Mouse (Mus musculus): ENCODE data around the gene Mre11a.
A peak's percentile ranks its signal among the peaks of the same experiment; 100 is the strongest.

The Mre11a gene

GRCm38 (mm10) chr9:14784039-14785002 lies at the start of gene Mre11a, which contains the start of gene Ankrd49:
Mre11a (plus strand) TSS chr9:14784654.
Ankrd49 (minus strand) TSS chr9:14784856.
- DNase-seq (ENCODE audit: low spot score): peak; percentile 90

DNA sequence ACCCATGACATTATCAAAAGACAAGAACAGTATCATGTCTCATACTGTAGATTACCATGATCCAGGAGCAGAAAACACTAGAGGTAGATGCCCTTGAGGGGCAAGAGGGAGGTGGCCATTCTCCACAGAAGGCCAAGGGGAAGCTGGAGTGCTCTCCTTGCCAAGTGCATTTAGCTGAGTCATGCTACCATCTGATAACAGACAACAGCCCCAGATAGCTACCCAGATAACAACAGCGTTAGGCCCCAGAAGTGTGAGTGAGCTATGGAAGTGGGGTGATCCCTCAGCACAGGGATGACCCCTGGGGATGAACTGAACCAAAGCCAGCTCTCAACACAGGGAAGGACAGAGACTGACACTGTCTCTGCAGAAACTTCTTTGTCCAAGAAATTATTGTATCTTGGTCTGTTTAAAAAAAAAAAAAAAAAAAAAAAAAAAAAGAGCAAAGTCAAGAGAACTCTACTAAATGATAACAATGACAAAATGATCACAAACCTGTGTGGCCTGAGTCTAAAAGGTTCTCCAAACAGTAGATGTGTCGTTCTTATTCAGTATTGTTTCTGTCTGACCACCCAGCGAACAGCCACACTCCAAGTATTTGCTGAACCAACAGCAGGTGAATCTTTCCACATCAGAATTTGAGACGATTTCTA lies 44.8 kb upstream of the Mre11a start:
- DNase-seq (ENCODE audit: low spot score): no peak

DNA sequence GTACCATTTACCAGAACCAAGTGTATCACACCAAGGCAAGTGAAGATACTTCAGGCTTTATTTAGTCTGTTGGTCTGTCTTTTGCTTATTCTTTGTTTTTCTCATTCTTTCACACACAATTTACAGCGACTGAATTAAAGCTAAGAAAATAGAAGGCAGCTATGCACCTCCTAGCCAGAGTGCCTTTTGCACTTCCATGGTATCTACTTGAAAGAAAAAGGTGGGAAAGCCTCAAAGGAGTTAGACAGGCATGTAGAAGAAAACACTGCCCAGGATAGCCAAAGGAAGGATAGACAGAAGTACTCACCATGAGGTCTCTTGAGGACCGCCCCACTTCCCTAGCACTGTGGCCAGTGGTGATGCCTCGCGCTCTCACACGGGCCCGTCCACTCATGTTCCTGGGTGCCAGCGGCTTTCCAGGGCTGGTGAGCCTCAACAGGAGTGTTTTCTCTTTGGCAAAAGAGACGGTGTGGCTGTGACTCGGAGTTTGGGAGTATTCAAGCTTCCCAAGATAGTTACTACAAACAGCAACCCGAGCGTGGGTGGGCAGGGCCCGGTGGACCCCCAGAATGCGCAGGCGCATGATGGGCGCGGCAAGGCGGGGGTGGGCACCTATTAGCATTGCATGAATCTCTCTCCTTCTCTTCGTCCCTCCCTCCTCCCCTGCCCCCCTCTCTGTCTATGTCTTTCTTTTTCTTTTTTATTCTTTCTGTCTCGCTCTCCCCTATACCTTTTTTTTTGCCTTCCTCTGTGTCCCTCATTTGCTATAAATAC lies 44.1 kb upstream of the Mre11a start, which contains the start of gene Piwil4:
TSS of gene Piwil4 (minus strand) at position 583 of the 774 bp plus-strand sequence.
- no peak for DNase-seq (ENCODE audit: low spot score)

- DNase-seq (ENCODE audit: low spot score): no peak
These were observed 33.5 kb upstream of the Mre11a start for GRCm38 (mm10) chr9:14750901-14751502.

DNA sequence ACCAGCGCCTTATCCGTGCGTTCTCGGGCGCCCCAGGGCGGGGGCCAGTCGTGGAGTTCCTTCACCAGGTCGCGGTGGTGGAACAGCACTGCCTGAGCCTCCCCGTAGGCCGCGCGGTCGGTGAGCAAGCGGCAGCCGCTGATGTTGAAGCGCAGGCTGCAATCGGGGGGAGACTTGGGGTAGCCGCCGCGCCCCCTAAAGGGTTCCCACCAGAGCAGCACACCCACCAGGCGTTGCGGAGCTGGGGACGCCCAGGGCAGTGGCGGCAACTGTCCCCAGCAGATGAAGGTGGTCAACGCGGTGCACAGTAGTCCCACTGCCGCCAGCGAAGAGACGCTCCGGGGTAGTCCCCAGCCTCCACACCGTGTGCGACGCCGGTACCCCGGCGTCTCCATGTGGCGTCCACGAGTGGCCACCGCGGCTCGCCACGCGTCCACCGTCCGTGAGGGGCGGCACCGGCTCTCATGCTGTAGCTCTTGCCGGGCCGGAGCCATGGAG lies 32.9 kb upstream of the Mre11a start:
- no peak for DNase-seq (ENCODE audit: low spot score)

DNA sequence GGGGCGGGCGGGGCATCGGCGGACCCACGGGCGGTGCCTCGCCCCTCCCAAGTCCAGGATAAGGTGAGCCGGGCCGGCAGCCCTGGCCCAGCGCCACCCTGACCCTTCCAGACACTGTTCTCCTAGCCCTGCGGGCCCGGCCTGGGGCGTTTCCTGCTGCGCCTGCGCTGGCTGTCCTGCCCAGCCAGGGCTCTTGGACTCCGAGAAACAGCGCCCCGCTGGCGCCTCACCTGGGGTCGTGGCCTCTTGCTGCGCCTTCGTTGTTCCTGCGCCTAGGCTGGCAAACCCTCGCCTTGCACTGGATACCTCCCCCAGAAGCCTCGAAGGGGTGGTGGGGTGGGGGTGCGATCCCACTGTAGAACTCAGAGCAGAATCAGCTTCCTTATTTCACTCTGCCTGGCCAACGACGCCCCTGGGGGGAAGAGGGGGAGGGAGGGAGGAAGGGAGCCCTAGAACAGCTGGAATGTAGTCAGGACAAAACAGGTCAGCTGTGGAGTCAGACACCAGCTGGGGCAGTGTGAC lies 32.4 kb upstream of the Mre11a start, which contains the start of gene Fut4:
TSS of gene Fut4 (minus strand) at position 393 of the 522 bp plus-strand sequence.
- no peak for DNase-seq (ENCODE audit: low spot score)

DNA sequence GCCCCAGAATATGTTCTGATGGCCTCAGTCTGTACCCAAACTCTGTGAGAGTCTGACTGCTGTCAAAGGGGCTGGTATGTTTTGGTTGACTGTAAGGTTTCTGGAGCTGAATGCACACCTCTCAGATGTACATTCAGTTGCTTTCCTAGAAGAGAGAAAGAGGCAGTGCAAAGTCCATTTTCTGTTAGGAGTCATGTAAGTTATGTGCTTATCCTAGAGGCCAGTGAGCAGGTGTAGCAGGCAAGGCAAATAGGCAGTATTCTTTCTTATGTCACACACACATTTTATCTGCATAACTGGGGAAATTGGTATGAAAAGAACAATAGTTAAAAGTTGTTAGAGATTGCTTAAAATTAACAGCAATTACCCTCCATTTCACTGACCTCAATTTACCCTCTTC lies 30.5 kb upstream of the Mre11a start:
- DNase-seq (ENCODE audit: low spot score): no peak

DNA sequence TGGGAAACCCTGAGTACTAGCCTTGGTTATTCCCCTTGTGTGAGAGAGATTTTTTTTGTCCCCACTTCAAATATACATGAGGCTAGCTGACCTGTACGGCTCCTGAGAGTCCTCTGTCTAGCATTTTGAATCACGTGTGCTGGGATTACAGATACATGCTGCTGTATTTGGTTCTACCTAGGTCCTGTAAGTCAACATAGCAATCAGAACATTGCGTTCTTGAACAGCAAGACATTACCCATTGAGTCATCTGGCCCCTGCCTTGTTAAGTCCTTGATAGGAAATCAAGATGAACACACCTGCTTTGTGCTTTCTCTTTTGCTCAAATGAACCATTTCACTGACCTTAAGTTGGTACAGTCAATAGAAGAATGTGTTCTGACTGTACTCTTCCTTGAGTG lies 30.0 kb upstream of the Mre11a start:
- DNase-seq (ENCODE audit: low spot score): no peak

GRCm38 (mm10) chr9:14758590-14758989 lies 25.9 kb upstream of the Mre11a start:
- no peak for DNase-seq (ENCODE audit: low spot score)

DNA sequence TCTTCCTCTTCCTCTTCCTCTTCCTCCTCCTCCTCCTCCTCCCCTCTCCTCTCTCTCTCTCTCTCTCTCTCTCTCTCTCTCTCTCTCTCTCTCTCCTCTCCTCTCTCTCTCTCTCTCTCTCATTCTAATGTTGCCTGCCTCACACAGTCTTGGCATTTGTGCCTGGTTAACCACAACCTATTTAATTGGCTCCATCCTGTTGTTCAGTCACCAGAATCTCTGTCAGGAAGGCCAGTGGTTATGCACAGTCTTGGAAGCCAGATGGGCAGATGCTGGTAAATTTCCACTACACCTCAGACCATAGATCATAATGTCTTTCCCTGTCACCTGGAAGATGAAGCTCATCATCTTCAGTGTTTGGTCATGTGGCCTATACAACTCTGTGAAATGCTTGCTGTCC lies 25.2 kb upstream of the Mre11a start:
- DNase-seq (ENCODE audit: low spot score): no peak

- DNase-seq (ENCODE audit: low spot score): no peak
These were observed 19.7 kb upstream of the Mre11a start for GRCm38 (mm10) chr9:14764765-14765164.

- DNase-seq (ENCODE audit: low spot score): no peak
These were observed 14.6 kb upstream of the Mre11a start for GRCm38 (mm10) chr9:14769811-14770210.

GRCm38 (mm10) chr9:14770803-14771471 lies 13.5 kb upstream of the Mre11a start, which contains the start of gene 1700012B09Rik:
1700012B09Rik (minus strand) TSS chr9:14771030.
- no peak for DNase-seq (ENCODE audit: low spot score)

DNA sequence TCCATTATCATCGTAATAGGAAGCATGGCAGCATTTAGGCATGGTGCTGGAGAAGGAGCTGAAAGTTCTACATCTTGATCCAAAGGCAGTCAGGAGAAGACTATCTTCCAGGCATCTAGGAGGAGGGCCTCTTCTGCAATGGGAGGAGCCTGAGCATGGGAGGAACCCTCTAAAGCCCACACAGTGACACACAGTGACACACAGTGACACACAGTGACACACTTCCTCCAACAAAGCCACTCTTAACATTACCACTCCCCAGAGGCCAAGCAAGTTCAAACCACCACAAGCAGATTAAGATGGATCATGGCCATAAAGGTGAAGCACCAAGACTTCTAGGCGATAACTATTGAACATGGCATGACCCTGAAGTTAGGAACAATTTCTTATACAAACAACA lies 12.4 kb upstream of the Mre11a start:
- no peak for DNase-seq (ENCODE audit: low spot score)

DNA sequence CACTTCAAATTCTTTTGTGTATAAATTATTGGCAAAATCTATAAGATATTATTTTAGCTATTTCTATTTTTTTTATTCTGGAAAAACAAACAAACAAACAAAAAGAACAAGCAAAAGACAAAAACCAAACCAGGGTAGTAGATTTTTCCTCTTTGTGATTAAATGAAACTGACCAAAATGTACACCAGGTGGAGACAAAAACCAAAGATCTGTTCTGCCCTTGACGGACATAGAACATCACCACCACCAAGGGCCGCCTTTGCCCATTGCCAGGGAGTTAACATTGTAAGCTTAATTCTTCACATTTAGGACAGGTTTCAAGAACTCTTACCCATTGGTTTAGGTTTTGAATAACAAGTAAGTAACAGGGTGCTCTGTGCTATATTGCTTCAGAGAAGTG lies 10.6 kb upstream of the Mre11a start:
- no peak for DNase-seq (ENCODE audit: low spot score)

- no peak for DNase-seq (ENCODE audit: low spot score)
These were observed 6.1 kb upstream of the Mre11a start for GRCm38 (mm10) chr9:14778341-14778740.

DNA sequence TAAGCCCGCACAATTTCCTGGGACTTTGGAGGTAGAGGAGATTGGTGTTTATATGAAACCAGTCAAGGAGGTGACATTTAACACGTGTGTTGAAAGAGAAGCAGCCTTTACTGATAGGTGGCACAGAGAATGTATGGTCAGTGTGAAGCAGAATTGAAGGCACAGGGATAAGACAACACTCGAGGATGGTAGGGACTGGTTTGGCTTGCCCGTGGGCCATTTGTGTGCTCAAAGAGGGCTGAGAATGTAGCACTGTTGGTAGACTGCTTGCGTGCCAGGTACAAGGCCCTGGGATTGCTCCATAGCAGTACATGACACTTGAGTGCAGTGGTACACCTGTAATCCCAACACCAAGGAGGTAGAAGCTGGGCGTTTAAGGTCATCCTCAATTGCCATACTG lies 2.9 kb downstream of the Mre11a start:
- no peak for DNase-seq (ENCODE audit: low spot score)

- no peak for DNase-seq (ENCODE audit: low spot score)
These were observed 21.3 kb downstream of the Mre11a start for GRCm38 (mm10) chr9:14805714-14806113.

DNA sequence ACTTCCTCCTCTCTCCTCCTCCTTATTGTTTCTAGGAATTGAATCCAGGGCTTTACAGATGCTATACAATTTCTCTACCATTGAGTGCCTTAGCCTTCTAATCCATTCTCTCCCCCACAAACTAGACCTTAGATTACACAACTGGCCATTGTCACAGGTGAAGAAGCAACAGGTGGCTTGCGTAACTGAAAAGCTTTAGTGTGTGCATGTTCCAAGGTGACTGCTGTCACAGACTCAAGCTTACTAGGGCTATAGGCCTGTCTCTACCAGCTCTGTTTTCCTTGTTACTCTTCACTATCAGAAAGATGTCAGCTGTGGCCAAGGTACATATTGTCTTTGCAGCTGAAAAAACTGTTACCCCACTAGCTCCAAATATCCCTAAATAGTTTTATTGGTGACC lies 22.3 kb downstream of the Mre11a start:
- no peak for DNase-seq (ENCODE audit: low spot score)

DNA sequence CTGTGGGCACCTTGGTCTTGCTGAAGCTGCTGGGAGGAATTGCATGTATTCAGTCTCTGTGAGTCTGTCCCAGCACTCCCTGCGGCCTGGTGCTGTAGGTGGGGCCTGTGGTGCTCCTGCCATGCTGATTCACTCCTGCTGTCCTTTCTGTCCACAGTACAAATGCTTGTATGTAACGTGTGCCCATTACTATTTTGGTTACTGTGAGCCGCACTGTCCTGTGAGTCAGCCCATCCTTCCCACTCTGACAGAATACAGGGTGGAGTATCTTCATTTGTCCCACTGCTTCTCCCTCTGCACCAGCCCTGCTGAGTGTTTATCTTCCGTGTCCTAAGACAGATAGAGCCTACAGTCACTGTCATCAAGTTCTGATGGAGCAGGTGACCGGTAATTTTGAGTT lies 25.7 kb downstream of the Mre11a start:
- DNase-seq (ENCODE audit: low spot score): no peak

GRCm38 (mm10) chr9:14821396-14821795 lies 36.9 kb downstream of the Mre11a start:
- DNase-seq (ENCODE audit: low spot score): no peak
